Mouse (Mus musculus) midbrain, postnatal 0 days (tissue): ENCODE measurements around the gene Atp10b. TPM values are rescaled to one million over a fixed set of nuclear protein-coding genes. Genes with fewer than 3 reads are reported as not detected.

ENCODE experiments used
- ATAC-seq: fragments of 200-750 bp; cut with Nextera tagmentation; 2 replicates; pipeline ENCODE4 v1.8.0; 2017; ENCODE audit warnings: moderate number of reproducible peaks, mild to moderate bottlenecking, moderate TSS enrichment, moderate library complexity; ENCODE audit not compliant: low FRiP score
- DNase-seq: peaks from one replicate; pipeline ENCODE4 v3.0.0-alpha.2; 2015; ENCODE audit warnings: low spot score
- H3K27ac ChIP-seq: fragments of 300-500 bp; sonication (generic); 2 replicates; pipeline ENCODE4 v1.5.1; 2014; ENCODE audit warnings: low read depth, mild to moderate bottlenecking, low read length, mixed read lengths
- H3K27me3 ChIP-seq: fragments of 300-500 bp; sonication (generic); 2 replicates; pipeline ENCODE4 v1.6.1; 2014; ENCODE audit warnings: low read length, control low read depth, mixed read lengths; ENCODE audit not compliant: insufficient read depth
- H3K36me3 ChIP-seq: fragments of 300-500 bp; sonication (generic); 2 replicates; pipeline ENCODE4 v1.6.1; 2014; ENCODE audit warnings: low read length, control low read depth, mixed read lengths; ENCODE audit not compliant: insufficient read depth
- H3K4me1 ChIP-seq: fragments of 300-500 bp; sonication (generic); 2 replicates; pipeline ENCODE4 v1.6.1; 2014; ENCODE audit warnings: mild to moderate bottlenecking, control low read depth, antibody characterized with exemption, low read length, mixed read lengths; ENCODE audit not compliant: insufficient read depth
- H3K4me2 ChIP-seq: fragments of 300-500 bp; sonication (generic); 2 replicates; pipeline ENCODE4 v1.6.1; 2014; ENCODE audit warnings: low read depth, mild to moderate bottlenecking, low read length, mixed read lengths; ENCODE audit not compliant: poor library complexity, severe bottlenecking
- H3K4me3 ChIP-seq: fragments of 300-500 bp; sonication (generic); 2 replicates; pipeline ENCODE4 v1.5.1; 2014; ENCODE audit warnings: low read depth, mild to moderate bottlenecking, low read length, moderate library complexity
- H3K9ac ChIP-seq: fragments of 300-500 bp; sonication (generic); replicated peaks from 2 replicates; pipeline ENCODE4 v1.6.1; 2014; ENCODE audit warnings: mild to moderate bottlenecking, low read length, moderate library complexity, mixed read lengths; ENCODE audit not compliant: poor library complexity, severe bottlenecking
- H3K9me3 ChIP-seq: fragments of 300-500 bp; sonication (generic); 2 replicates; pipeline ENCODE4 v1.6.1; 2016; ENCODE audit warnings: low read length, control low read depth
- CTCF ChIP-seq: IDR thresholded peaks from 2 replicates; pipeline ENCODE4 v1.5.1; 2016; ENCODE audit warnings: antibody characterized with exemption, mild to moderate bottlenecking
- WGBS: fragments of 180-500 bp; shearing (Covaris S2); extraction: QIAGEN DNeasy Blood & Tissue Kit; methylation state at CpG from one replicate; pipeline ENCODE4 v1.1.7; 2014; 5-methylcytosine and 5-hydroxymethylcytosine counted together
- polyA plus RNA-seq: library from polyadenylated mRNA; unstranded; fragments of >200 nt; fragmentation: Nextera tagmentation; extraction: Ambion mirVana; gene quantifications from 2 replicates; pipeline ENCODE4 v1.2.1, GENCODE M21; 2015
- total RNA-seq: library from RNA; depleted of rRNA; stranded (reverse); fragments of >200 nt; gene quantifications from 2 replicates; pipeline ENCODE4 v1.2.3, GENCODE M21; 2014

Atp10b gene
- total and polyA plus RNA-seq, 2 experiments from 2014 or later, result 0.33 to 1.8 TPM

GRCm38 (mm10) chr11:43263548-43264218 is 114.0 kb downstream of the Atp10b start:
- TF ChIP-seq CTCF, result peak; percentile 89
- no peak overlapping the region for H3K4me2 ChIP-seq
- H3K4me3 ChIP-seq, result no peak overlapping the region
- no peaks in the 10 kb centered on the region for H3K4me1 ChIP-seq
- 48% methylated on average over 3 of the region's 3 CpGs for WGBS
- no peak overlapping the region for H3K27ac ChIP-seq
- H3K9me3 ChIP-seq, result no peaks in the 10 kb centered on the region
- no peaks in the 10 kb centered on the region for H3K36me3 ChIP-seq
- DNase-seq, result peak; percentile 70
- no peak; the same call in 1 of the 2 replicates for ATAC-seq
- H3K9ac ChIP-seq, result no peak overlapping the region
- H3K27me3 ChIP-seq, result no peaks in the 10 kb centered on the region

GRCm38 (mm10) chr11:43267505-43267904 is 117.8 kb downstream of the Atp10b start:
- no peak overlapping the region for H3K9ac ChIP-seq
- no peaks in the 10 kb centered on the region for H3K27me3 ChIP-seq
- WGBS, result 87% methylated on average over 3 of the region's 3 CpGs
- H3K4me1 ChIP-seq, result no peaks in the 10 kb centered on the region
- no peak overlapping the region for H3K27ac ChIP-seq
- TF ChIP-seq CTCF, result no peak
- no peak overlapping the region for H3K4me2 ChIP-seq
- H3K36me3 ChIP-seq, result no peaks in the 10 kb centered on the region
- ATAC-seq (no peak), DNase-seq (no peak)
- H3K9me3 ChIP-seq, result no peaks in the 10 kb centered on the region
- H3K4me3 ChIP-seq, result no peak overlapping the region

GRCm38 (mm10) chr11:43269503-43270255 is 120.0 kb downstream of the Atp10b start:
- no peaks in the 10 kb centered on the region for H3K36me3 ChIP-seq
- peak overlapping the region; percentile 52 for H3K27ac ChIP-seq
- H3K9me3 ChIP-seq, result no peaks in the 10 kb centered on the region
- no peaks in the 10 kb centered on the region for H3K27me3 ChIP-seq
- peak; percentile 31 for ATAC-seq
- 36% methylated on average over 6 of the region's 6 CpGs for WGBS
- no peak for DNase-seq
- no peaks in the 10 kb centered on the region for H3K4me1 ChIP-seq
- no peak overlapping the region for H3K4me3 ChIP-seq
- H3K4me2 ChIP-seq, result no peak overlapping the region
- H3K9ac ChIP-seq, result no peak overlapping the region
- TF ChIP-seq CTCF, result peak; percentile 17; the same call in 1 of the 2 replicates

- 0 out of 2 replicates have a peak overlapping the region, but pooled peaks have one; percentile 19 for H3K9ac ChIP-seq
Measured at GRCm38 (mm10) chr11:43270256-43270806, 120.7 kb downstream of the Atp10b start.

GRCm38 (mm10) chr11:43273896-43274295 is 124.2 kb downstream of the Atp10b start:
- no peaks in the 10 kb centered on the region for H3K4me1 ChIP-seq
- H3K4me2 ChIP-seq, result no peak overlapping the region
- TF ChIP-seq CTCF, result no peak
- no peaks in the 10 kb centered on the region for H3K9me3 ChIP-seq
- no peak overlapping the region for H3K9ac ChIP-seq
- no peaks in the 10 kb centered on the region for H3K27me3 ChIP-seq
- ATAC-seq (no peak), DNase-seq (no peak)
- H3K27ac ChIP-seq, result no peak overlapping the region
- H3K4me3 ChIP-seq, result no peak overlapping the region
- no peaks in the 10 kb centered on the region for H3K36me3 ChIP-seq

More at GRCm38 (mm10) chr11:43270256-43270806, 120.7 kb downstream of the Atp10b start:
- DNase-seq, result peak; percentile 64
- no peak for TF ChIP-seq CTCF
- Histone ChIP-seq H3K4me1 (no peaks in the 10 kb centered on the region), H3K9me3 (no peaks in the 10 kb centered on the region), H3K27ac (peak overlapping the region; percentile 52), H3K4me2 (peak overlapping the region; percentile 20), H3K4me3 (no peak overlapping the region), H3K36me3 (no peaks in the 10 kb centered on the region), H3K27me3 (no peaks in the 10 kb centered on the region)
- 12% methylated on average over 10 of the region's 10 CpGs for WGBS
- ATAC-seq, result peak; percentile 77

GRCm38 (mm10) chr11:43297584-43297983 is 147.9 kb downstream of the Atp10b start:
- Histone ChIP-seq H3K27ac (no peak overlapping the region), H3K9me3 (no peaks in the 10 kb centered on the region), H3K4me3 (no peak overlapping the region), H3K36me3 (no peaks in the 10 kb centered on the region), H3K9ac (no peak overlapping the region), H3K4me2 (no peak overlapping the region), H3K4me1 (no peaks in the 10 kb centered on the region), H3K27me3 (no peaks in the 10 kb centered on the region)
- no peak for DNase-seq
- no peak for ATAC-seq
- TF ChIP-seq CTCF, result no peak
- 88% methylated on average over 6 of the region's 6 CpGs for WGBS
